Mouse (Mus musculus) megakaryocyte-erythroid progenitor cell, adult 5-6 weeks (primary cell): ENCODE data around the gene Slc8a1. TPM values are rescaled to one million over a fixed set of nuclear protein-coding genes. Genes with fewer than 3 reads are reported as not detected.

ENCODE experiments used
- ATAC-seq: replicated peaks from 2 replicates; pipeline ENCODE4 v1.8.0; 2016; ENCODE audit warnings: mild to moderate bottlenecking, inconsistent platforms; ENCODE audit not compliant: severe bottlenecking, poor library complexity, low FRiP score, low TSS enrichment
- total RNA-seq, 2 experiments: library from RNA; stranded (forward) in 1 of 2; stranded (reverse) in 1 of 2; fragments of 200-1000, 215-1000 nt in 1 of 2; fragments of >200 nt in 1 of 2; fragmentation: Nextera tagmentation in 1 of 2; gene quantifications; 2 replicates each; pipeline ENCODE4 v1.2.3; 2014 to 2017

Slc8a1 gene
- total RNA-seq, 2 experiments from 2014 or later: 9.1 to 14.4 TPM

GRCm38 (mm10) chr17:81589791-81590190, 148.4 kb downstream of the Slc8a1 start:
- no peak for ATAC-seq

DNA sequence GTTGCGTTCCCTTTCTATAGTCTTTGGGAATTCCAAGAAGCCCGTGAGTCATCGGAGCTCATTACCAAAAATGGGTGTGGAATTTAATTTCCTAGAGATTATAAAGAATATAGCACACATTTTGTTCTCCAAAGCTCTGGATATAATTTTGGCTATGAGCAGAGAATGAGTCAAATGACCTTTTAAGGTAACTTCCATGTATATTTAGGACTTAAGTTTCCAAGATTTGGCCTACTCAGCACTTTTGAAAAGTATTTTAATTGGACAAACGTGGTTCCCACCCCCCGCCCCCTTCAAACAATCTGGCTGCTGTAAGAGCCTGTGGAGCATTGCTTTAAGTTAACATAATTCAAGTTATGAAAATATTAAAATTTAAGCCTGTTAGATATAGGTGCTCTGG, 151.4 kb downstream of the Slc8a1 start:
- no peak for ATAC-seq

GRCm38 (mm10) chr17:81579728-81580425, 158.3 kb downstream of the Slc8a1 start:
- no peak for ATAC-seq

DNA sequence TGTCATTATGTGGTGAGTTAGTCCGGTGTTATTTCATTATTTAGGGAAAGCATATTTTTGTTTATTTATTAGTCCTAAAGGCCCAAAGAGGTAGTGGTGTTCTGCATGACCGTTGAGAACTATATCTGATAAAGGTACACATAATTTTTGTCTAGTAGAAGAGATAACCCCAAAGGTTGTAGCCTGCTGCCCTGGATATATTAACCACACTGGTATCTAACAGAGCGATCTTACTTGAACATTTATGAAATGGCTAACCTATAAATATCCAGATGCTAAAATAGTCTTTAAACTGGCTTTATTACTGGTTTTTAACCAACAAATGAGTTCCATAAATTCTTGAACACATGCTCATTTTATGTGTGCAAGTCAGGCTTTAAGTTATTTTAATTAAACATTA, 161.3 kb downstream of the Slc8a1 start:
- ATAC-seq: peak; percentile 60

DNA sequence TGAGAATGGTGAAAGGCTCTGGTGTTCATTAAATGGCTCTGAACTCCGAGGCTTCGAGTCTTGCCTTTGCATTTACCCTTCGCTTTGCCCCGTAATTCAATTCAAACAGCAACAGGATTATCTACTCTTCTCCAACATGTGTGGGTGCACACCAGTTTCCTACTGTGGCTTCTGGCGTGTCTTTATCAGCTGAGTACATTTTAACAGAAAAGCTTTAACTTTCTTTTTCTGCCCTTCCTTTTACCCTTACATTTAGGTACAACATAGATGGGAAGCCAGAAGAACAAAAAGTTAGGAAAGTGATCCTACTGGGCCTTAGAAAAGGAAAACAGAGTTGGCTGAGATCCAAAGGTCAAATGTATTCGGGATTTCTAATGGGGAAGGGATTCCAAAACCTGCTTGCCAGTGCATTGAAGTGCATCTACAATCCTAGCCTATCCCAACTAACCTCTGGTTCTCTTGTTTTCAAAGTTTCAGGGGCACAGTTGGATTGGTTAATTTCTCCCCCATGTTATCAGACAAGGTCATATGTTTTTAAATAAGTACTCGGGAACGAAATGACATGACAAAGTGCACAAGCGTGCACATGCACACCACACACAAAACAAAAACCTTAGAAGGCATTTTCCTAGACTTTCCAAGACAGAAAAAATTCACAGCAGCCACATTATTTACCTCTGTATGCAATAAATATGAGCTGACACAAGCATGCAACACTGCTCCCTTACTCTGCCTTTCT, 172.4 kb downstream of the Slc8a1 start:
- ATAC-seq: peak; percentile 87

DNA sequence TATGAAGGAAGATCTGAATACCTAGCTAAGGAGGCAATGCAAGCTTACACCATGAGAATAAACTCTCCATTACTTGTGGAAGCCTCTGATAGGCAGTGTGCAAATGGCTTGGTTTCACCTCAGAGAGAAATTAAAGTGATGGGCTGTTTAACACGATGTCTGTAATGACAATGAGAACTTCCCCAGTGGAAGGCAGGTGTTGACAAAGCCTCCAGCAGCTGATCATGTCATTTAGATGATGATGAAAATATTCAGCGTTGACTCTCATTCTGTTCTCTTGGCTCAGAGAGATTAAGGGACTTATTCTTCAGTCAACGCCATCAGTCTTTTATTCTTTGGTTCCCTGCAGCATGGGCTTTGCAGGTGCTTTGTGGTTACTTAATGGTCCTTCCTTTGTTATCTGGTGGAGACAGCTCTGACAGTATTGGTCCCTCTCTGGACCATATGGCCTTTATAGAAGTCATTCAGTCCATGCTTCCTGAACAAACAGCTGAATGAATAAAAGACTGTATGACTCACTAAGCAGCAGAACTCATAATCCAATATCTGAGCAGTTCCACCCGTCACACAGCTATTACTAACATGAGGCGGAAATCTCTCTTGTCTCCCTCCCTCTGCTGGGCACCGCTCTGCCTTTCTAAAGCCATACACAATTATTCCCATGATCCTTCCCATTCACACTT, 184.0 kb downstream of the Slc8a1 start:
- peak; percentile 92 for ATAC-seq

GRCm38 (mm10) chr17:81551856-81552635, 186.1 kb downstream of the Slc8a1 start:
- no peak for ATAC-seq

- no peak for ATAC-seq
Measured at GRCm38 (mm10) chr17:81550864-81551263, 187.3 kb downstream of the Slc8a1 start.

DNA sequence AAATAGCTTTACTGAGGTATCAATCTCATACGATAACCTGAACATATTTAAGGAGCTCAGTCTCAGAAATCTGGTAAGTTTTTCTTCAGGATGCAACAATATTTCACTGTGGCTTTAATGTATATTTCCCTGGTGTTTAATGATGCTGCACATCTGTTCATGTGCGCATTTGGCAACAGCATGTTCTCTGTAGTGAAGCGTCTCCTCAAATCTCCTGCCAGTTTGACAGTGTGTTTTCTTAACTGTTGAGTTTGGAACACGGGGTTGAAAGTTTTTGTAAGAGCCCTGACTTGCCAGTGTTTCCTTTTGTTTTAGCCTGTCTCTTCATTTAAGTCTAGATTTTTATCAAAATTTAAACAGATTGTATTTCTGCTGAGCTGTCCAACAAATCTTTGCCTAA, 190.2 kb downstream of the Slc8a1 start:
- no peak for ATAC-seq

DNA sequence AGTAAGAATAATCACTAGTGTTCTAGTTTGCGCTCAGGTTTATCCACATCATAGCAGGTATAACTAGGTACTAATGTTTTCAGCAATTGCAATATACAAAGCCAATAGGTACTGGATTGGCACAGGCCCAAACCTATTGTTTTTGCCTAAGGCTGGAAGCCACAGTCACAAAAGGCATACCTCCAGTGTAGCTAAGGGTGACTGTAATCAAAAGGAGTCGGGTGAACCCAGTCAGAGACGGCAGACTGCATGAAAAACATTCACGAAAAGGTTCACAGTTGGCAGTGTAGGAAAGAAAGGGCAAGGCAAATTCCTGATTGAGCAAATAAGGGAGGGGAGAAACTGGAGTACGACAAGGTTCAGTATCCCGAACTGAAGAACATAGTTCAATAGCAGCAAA, 191.7 kb downstream of the Slc8a1 start:
- ATAC-seq: no peak

DNA sequence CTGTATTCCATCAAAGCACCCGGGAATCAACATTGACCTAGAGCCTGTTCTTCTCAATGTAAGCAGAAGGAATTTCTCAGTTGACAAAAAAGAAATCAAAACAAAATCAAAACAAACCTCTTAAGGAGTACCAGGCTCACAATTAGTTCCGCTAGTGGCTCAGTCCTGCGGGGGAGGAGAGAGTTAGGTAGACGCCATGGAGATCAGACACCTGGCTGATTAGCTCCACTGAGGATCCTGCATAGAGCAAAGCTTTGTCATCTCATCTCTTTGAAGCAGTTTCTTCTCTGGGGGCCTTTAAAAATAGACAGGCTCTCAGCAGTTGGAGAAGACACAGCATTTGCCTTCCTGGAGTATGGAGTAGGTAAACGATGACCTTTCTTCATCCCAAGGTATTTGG, 192.2 kb downstream of the Slc8a1 start:
- ATAC-seq: no peak

DNA sequence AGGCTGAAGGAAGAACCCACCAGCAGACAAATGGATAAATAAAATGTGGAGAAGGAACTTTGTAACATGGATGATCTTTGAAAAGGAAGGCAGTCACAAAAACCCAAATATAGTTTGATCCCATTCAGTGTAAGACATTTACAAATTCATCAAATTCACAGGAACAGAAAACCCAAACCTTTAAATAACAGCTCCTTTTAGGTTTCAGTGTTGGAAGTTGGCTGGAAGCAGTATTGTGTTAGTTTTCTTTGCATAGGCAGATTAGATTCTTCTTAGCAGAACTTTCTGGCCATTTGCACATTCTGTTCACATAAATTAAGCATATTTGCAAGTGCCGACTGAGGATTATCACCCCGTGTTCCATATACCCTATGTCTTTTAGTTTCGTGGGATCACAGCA, 193.3 kb downstream of the Slc8a1 start:
- no peak for ATAC-seq

- no peak for ATAC-seq
Measured at GRCm38 (mm10) chr17:81542313-81543185, 195.6 kb downstream of the Slc8a1 start.

DNA sequence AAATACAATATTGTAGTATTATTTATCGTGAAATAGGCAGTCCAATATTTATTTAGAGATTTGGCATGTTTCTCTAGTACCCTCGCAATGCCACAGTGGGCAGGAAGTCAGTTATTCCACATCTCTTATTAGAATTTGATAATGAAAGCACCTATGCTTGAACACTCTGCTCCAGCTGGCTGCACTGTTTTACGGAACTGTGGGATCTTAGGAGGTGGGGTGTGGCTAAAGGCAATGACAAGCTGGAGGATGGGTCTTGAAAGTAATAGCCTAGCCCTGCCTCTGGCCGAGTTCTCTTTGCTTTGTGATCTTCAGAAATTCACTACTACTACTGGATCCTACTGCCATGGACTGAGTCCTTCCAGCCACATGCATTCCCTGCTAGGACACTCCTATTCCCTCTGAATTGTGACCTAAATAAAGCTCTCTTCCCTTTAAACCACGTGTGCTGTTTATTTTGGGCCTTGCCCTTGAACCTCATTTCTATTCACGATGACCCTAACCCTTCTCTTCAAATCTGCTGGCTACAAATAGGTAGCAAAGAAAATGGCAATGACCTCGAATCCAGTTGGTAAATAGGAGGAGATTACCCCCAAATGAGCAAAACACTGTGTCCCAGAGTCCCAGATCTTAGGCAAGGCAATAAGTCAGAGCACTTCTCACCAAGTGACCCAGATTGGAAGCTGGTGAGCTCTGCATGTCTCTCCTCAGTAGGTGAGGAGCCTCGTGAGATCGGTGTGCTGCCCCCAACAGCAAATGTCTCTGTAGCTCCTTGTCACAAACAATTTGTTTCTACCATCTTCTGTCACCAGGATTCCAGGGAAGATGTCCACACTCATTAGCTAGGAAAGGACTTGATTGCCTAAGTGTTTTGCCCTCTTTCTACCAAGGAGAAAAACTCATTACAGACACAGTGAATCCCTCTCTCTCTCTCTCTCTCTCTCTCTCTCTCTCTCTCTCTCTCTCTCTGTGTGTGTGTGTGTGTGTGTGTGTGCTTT, 199.7 kb downstream of the Slc8a1 start:
- peak; percentile 66 for ATAC-seq

DNA sequence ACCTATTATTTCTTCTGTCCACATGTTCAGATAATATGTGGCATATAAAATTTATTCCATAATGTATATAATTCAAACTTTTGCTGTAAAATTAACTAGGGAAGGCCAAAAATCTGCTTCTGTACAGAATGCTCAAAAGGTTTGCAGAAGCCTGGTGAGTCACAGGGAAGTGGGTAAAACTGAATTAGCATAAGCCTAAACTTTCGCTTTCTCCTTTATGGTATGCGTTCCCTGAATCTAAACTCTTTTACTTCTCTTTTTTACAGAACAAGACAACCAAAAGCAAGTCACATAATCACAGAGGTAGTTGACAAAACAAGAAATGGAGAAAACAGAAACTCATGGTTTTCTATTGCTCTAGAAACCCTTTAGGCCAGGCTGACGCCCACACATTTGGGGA, 202.1 kb downstream of the Slc8a1 start:
- no peak for ATAC-seq

DNA sequence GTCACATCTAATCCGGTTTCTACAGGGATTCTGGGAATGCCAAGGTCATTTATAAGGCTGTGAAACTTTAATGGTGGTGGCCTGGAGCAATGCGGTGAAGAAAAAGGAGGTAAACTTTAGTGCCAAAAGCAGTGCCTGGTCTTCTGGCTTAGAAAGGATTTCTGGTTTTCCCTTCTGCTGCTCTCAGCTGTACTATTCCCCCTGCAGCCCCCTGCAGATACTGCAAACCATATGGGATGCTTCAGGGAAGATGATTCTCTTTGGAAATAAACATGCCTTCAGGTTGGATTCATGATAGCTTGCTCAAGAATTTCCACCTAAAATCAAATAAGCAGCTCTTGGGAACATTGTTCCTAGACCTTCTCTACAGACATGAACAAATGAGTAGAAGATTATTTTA, 208.3 kb downstream of the Slc8a1 start:
- no peak for ATAC-seq

DNA sequence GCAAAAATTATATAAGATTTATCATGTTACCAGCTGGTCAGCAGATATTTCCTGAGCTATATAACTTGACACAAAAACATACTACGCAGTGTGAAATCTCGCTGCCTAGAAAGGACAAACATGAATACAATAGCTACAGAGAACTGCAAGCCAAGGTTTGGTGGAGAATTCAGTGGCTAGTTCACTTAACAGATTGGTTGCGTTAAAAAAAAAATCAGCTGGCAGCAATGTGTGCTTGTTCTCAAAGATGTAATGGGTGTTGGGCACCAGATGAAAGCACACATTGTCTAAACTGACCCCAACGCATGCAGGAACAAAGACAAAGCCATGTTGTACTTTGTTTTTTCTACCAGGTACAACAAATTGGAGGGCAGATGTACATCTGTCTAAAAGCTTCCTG, 209.2 kb downstream of the Slc8a1 start:
- ATAC-seq: no peak

- no peak for ATAC-seq
Measured at GRCm38 (mm10) chr17:81526463-81526862, 211.7 kb downstream of the Slc8a1 start.
